Mouse (Mus musculus) lung, postnatal 4 days (tissue): ENCODE results near the gene Hand1.
"Not testable (repeated sequence)": the region's sequence is repeated elsewhere in the genome, so short reads cannot be mapped to it uniquely, and the experiment has no call there.

ENCODE experiments used
- DNase-seq, 2 experiments: peaks; one replicate each; pipeline ENCODE4 v3.0.0; 2021

Gene Hand1

DNA sequence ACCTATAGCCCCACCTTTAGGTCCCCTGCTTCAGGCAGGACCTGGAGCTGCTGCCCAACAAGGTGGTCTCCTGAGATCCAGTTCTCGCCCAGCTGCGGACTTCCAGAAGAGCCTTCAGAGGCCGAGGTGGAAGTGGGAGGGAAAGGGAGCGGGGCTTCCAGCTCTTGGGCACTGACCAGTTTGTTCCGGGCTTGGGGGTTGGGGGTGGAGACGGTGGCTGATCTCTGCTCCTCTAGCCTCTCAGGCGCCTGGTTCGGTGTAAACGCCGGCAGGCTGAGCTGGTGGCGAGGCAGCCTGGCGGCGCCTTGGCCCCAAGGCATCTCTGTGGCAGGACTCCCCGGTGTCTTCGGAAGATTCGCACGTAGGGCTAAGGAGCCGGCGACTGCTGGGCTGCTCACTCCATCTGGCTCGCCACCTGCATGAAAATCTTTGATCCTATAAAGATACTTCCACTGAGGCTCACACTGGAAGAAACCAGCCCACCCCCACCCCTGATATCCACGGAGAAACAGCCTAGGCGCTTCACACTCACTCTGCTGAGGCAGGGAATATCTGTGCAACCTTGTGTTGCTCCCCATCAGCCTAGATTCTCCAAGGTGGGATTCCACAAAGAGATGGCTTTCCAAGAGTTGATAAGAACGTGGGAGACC, at the start of gene Hand1:
Gene Hand1, minus strand, starts transcription at position 267 of the 650 bp plus-strand sequence.
- DNase-seq = no peak

DNA sequence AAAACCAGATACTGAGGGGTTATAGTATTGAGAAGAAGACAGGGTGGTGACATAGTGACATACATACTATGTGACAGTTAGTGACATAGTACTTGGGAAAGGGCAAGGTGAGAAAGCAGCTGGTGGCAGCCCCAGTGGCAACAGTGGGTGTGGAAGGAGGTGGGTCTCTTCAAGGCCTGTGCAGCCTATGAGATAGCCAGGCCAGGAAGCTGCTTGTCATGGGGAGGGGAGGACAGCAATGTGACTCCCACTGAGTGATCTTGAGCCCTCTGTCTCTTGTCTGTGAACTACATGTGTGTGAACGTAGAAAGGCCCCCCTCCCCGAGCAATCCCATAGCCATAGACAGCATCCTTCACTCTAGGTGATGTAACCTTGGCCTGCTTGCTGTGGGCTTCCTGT, 43.5 kb upstream of the Hand1 start:
- DNase-seq = no peak

- no peak for DNase-seq
These were observed 40.4 kb upstream of the Hand1 start for GRCm38 (mm10) chr11:57873014-57873413.

DNA sequence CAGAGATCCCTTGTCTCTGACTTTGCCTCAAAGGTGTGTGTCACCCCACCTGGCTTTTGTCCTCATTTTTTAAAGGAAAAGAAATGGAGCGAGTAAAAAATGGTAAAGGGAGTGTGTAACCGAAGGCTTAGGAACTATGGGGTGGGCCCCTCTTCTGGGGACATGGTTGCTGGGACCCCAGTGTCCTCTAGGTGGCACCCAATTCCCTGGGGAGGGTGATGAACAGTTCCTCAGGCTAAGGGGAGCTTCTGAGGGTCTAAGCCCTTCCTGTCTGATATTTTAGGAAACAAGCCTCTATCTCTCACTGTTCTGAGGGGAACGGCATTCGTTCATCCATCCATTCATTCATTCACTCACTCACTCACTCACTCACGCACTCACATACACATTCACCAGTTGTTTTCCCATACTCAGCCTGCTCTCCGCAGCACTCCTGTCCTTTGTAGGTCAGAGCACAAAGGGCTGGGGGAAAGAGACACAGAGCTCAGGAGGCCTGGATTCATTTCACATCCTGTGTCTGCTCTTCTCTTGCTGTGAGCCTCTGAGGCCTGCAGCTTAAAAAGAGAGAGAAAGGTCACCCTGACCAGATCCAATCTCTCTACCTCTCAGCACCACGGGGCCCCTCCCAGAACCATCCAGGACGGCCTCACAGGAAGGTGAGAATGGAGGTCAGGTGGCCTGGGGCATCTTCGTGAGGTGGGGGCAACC, 36.3 kb upstream of the Hand1 start:
- DNase-seq = peak in 1 of 2 experiments; percentile 41

DNA sequence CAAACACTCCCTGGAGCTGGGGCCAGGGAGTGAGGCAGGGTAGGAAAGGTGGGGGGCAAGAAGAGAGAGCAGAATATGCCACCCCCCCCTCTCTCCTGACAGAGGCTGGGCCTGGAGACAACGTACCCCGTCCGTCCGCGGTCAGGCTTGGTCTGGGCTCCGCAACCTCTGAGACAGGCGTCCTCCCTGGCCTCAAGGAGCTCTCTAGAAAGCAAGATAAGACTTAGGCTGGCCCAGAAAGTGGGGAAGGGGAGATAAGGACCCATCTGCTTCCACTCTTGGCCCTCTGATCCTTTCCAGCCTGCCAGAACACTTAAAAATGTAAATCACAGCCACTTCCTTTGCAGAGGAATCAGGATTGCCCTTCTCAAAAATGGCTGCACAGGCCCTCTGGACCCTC, 33.8 kb upstream of the Hand1 start:
- no peak for DNase-seq

GRCm38 (mm10) chr11:57864577-57864976, 32.0 kb upstream of the Hand1 start:
- no peak for DNase-seq

DNA sequence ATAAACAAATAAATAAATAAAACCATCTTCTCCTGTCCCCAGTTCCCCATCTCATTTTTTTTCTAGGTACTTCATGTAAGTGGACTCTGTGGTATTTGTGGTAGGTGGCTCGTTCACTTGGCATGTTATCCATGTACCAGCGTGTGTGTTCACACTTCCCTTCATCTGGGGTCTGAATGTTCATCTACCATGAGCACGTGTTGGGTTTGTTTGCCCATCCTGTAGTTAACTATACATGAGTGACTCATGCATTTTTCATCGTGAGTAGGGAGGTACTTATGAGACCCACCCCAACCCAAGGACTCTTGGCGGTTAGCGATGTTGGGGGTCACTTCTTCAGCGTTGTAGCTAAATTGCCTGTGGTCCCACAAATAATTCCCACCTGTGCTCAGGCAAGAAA, 29.5 kb upstream of the Hand1 start:
- no peak for DNase-seq

DNA sequence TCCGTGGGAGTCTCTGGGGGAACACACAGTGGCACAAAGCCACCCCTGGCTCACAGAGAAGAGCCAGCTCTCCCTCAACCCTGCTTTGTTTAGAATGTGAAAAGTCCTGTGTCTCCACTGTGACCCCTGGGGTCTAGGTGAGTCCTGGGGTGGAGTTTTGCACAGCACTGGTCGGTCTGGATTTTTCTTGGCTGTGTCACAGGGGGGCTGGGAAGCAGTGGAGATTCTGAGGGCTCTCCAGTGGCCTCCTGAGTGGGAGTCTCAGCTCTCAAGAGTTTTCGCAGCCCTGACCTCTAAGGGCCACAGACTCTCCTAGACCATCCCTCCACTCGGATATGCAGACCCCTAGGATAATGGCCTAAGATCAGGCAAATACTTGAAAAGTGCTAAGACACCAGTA, 25.1 kb upstream of the Hand1 start:
- no peak for DNase-seq

- no peak for DNase-seq
These were observed 21.0 kb upstream of the Hand1 start for GRCm38 (mm10) chr11:57853571-57853970.

DNA sequence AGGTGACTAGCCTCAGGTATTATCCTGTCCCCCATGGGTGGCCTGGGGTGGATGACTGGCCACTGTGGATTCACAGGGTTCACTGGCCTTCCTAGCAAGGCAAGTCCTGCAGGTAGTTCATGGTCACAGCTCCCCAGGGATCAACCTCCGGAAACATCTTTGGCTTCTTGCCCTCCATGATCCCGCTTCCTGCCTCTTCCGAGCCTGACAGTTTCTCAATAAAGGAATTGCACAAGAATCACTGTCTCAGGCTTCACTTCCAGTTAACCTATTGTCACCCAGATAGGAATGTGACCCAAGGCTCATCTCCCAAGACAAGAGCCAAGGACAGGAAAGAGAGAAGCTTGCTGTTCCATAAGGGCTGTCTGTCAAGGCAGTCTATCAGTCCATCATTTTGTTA, 18.3 kb upstream of the Hand1 start:
- no peak for DNase-seq

GRCm38 (mm10) chr11:57850298-57850697, 17.7 kb upstream of the Hand1 start:
- DNase-seq = no peak

DNA sequence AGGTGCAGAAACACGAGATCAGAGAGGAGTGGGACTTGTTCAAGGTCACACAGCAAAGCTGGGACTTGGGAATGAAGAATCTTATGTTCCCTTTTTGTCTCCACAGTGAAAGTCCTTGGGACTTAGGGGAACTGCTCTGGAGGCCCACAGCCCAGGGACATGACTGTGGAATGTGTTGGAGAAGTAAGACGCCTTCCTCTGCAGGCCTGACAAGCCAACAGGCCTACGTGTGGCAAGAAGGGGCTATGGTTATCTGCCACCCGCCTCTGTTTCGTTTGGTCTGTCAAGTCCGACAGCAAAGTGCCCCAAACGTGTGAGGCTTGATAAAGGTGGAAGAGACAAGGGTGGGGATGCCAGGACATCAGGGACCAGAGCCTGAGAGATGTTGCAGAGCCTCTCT, 14.8 kb upstream of the Hand1 start:
- no peak for DNase-seq

GRCm38 (mm10) chr11:57846421-57847363, 14.1 kb upstream of the Hand1 start:
- DNase-seq = not testable (repeated sequence)

DNA sequence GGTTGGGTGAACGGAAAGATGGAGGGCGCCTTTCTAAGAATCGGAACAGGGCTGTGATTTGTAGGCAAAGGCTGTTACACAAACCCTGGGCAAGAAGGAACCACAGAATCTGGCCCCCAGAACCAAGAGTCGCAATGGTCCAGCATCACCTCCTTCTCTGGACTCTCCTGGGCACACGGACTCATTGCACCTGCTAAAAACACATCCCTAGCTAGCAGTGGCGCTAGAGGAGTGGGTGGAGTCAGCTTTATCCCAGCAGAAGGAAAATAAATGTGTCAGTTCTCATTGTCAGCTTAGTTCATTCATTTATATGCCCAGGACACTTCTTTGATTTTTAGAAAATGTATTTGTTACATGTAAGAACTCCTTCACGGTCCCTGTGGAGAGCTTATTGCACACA, 8.8 kb upstream of the Hand1 start:
- DNase-seq = no peak

DNA sequence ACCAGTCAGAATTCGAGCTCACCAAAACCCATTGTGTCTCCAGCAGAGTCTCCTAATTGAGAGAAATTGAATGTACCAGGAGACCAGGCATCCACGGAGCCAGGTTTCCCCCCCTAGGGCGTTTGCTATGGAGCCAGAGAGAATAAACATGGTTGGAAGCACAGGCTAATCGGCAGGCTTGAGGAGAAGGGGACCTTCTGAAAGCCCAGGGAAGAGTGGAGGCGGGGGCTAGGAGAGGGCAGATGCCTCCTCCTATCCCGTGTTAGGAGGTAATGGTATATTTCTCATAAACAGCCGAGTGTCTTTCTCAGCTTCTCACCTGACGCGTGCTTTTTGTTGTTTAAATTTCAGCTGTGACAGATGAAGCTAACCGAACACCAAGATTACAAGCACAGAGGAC, 8.4 kb upstream of the Hand1 start:
- no peak for DNase-seq

DNA sequence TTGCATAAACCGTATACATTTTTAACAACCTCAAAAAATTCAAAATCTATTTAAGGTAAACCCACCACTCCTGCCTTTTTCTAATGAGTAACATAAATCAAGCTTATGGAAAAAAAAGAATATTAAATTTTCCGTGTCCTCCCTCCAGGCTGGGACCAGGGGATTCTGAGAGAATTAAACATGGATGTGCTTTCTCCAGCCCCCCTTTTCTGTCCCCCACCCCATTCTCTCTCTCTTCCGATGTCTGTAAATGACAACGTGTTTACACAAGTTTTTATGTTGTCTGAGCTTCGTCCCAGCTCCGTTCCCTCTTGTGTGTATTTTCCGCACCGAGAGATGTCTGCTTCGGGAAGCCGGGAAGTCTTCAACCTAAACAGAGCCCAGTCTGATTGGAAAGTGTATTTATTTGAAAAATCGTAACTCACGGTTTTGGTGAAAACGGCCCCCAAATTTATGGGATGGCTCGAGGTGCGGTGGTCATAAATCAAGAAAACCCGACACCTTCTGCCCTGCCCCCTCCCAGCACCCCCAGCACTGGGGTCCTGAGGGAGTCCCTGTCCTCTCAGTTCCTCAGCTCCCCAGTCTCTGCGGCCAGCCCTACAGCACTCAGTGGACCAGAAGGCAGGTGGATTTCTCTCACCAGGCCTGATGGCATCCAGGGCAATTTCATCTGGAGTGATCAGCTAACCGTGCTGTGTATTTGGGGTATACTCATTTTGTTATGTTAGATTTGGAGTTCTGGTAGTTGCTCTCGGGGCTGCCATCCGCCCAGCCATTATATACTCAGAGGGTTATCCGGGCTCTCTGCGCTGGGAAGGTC, 5.5 kb upstream of the Hand1 start:
- no peak for DNase-seq

DNA sequence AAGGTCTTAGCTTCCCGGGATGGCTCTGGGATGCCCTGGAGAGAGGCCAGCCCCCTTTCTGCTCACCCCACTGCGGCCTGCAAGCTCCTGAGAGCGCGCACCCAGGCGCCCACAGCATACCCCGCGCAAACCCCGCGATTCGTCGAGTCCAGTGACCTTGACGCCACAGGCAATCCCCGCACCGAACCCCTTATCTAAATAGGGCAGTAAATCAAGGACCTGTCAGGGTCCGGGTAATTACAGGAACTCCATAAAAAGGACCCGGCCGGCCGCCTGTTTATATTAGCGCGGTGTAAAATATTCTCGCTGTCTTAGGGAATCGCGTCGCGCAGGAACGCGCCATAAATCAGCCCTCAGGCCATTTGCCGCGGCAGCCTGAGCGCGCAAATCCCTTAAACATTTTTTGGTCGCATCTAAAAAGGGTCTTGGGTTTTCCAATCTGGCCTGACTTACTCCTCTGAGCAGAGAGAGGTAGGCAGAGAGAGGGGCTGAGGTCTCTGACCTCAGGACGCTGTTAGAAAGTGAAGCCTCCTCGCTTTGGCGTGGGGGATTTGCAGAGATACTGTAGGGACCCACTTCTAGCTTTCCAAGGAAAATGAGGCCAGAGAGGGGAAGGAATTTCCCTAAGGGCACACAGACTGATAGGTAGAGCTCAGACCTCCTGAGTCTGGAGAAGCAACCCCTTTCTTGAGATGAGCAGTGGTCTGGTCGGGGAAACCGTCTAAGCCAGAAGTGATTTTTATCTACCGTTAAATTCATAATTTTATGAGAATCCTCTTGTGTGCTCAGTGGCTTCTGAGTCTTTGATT, 4.5 kb upstream of the Hand1 start:
- no peak for DNase-seq

- no peak for DNase-seq
These were observed 3.8 kb upstream of the Hand1 start for GRCm38 (mm10) chr11:57836401-57836800.

- no peak for DNase-seq
These were observed 3.3 kb upstream of the Hand1 start for GRCm38 (mm10) chr11:57835931-57836330.

DNA sequence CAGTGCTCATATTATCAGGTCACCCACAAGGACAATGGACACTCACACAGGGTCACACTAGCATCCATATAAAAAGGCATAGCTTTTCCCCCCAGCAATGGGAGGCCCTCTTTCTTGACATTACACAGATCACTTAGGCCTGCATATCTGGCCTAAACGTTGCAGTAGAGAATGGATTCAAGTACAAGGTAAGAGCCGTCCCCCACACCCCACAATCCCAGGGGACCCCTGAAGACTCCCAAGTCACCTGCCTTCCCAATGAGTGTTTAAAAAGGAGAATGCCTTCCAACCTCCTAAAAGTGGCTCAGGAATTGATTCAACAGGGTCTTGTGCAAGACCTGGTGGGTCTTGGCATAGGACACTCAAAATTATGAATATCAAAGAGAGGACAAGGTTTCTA, 2.7 kb upstream of the Hand1 start:
- no peak for DNase-seq

GRCm38 (mm10) chr11:57834031-57834430, 1.4 kb upstream of the Hand1 start:
- DNase-seq = no peak
